Mouse (Mus musculus) hindbrain, embryonic 12.5 days (tissue): Measurements from ENCODE around the gene Pxdn. TPM values are rescaled to one million over a fixed set of nuclear protein-coding genes. Genes with fewer than 3 reads are reported as not detected.

ENCODE experiments used
- ATAC-seq: fragments of 200-750 bp; cut with Nextera tagmentation; 2 replicates; pipeline ENCODE4 v1.8.0; 2017; ENCODE audit warnings: moderate TSS enrichment; ENCODE audit not compliant: low FRiP score
- H3K27ac ChIP-seq: fragments of 300-500 bp; sonication (generic); 2 replicates; pipeline ENCODE4 v1.5.1; 2016; ENCODE audit warnings: mild to moderate bottlenecking
- H3K27me3 ChIP-seq: fragments of 300-500 bp; sonication (generic); 2 replicates; pipeline ENCODE4 v1.6.1; 2016; ENCODE audit warnings: mild to moderate bottlenecking
- H3K36me3 ChIP-seq: fragments of 300-500 bp; sonication (generic); 2 replicates; pipeline ENCODE4 v1.6.1; 2016; ENCODE audit warnings: mild to moderate bottlenecking
- H3K4me1 ChIP-seq: fragments of 300-500 bp; sonication (generic); 2 replicates; pipeline ENCODE4 v1.6.1; 2016
- H3K4me2 ChIP-seq: fragments of 300-500 bp; sonication (generic); replicated peaks from 2 replicates; pipeline ENCODE4 v1.6.1; 2016; ENCODE audit warnings: mild to moderate bottlenecking
- H3K4me3 ChIP-seq: fragments of 300-500 bp; sonication (generic); 2 replicates; pipeline ENCODE4 v1.5.1; 2016; ENCODE audit warnings: mild to moderate bottlenecking
- H3K9ac ChIP-seq: fragments of 300-500 bp; sonication (generic); 2 replicates; pipeline ENCODE4 v1.6.1; 2016; ENCODE audit warnings: mild to moderate bottlenecking, moderate library complexity
- H3K9me3 ChIP-seq: fragments of 300-500 bp; sonication (generic); replicated peaks from 2 replicates; pipeline ENCODE4 v1.6.1; 2016; ENCODE audit warnings: mild to moderate bottlenecking
- WGBS: fragments of 180-500 bp; shearing (Covaris S2); methylation state at CpG from one replicate; pipeline ENCODE4 v1.1.7; 2016; 5-methylcytosine and 5-hydroxymethylcytosine counted together
- polyA plus RNA-seq: library from polyadenylated mRNA; unstranded; fragments of >200 nt; fragmentation: Nextera tagmentation; extraction: Ambion mirVana; gene quantifications from 2 replicates; pipeline ENCODE4 v1.2.1, GENCODE M21; 2016

The Pxdn gene
- polyA plus RNA-seq, 1 experiment from 2014 or later = 93.8 TPM

- 79% methylated on average over 12 of the region's 12 CpGs for WGBS
- H3K4me1 ChIP-seq = peaks cover 50% of the 10 kb centered on the region
These were observed 19.6 kb downstream of the Pxdn start for GRCm38 (mm10) chr12:29956969-29957368.

GRCm38 (mm10) chr12:29958637-29959036 lies 21.2 kb downstream of the Pxdn start:
- WGBS = 83% methylated on average over 5 of the region's 5 CpGs
- H3K4me1 ChIP-seq = peaks cover 36% of the 10 kb centered on the region
- ATAC-seq = no peak
- no peak overlapping the region for H3K27ac ChIP-seq
- no peak overlapping the region for H3K9ac ChIP-seq
- H3K4me2 ChIP-seq = no peak overlapping the region
- H3K9me3 ChIP-seq = no peaks in the 10 kb centered on the region
- H3K36me3 ChIP-seq = peaks cover 3% of the 10 kb centered on the region; the same call in 1 of the 2 replicates
- H3K4me3 ChIP-seq = no peak overlapping the region
- no peaks in the 10 kb centered on the region for H3K27me3 ChIP-seq

More at GRCm38 (mm10) chr12:29956969-29957368, 19.6 kb downstream of the Pxdn start:
- Histone ChIP-seq H3K4me3 (no peak overlapping the region), H3K9ac (no peak overlapping the region), H3K36me3 (no peaks in the 10 kb centered on the region), H3K9me3 (no peaks in the 10 kb centered on the region), H3K27me3 (no peaks in the 10 kb centered on the region), H3K4me2 (no peak overlapping the region), H3K27ac (0 out of 2 replicates have a peak overlapping the region, but pooled peaks have one; percentile 23)
- no peak for ATAC-seq

- Histone ChIP-seq H3K27ac (no peak overlapping the region), H3K4me3 (no peak overlapping the region), H3K36me3 (peaks cover 3% of the 10 kb centered on the region; the same call in 1 of the 2 replicates), H3K27me3 (no peaks in the 10 kb centered on the region), H3K4me2 (no peak overlapping the region), H3K4me1 (peaks cover 23% of the 10 kb centered on the region), H3K9me3 (no peaks in the 10 kb centered on the region), H3K9ac (no peak overlapping the region)
- ATAC-seq = no peak
- 97% methylated on average over 1 of the region's 1 CpGs for WGBS
These were observed 23.6 kb downstream of the Pxdn start for GRCm38 (mm10) chr12:29961041-29961440.

GRCm38 (mm10) chr12:29965016-29965415 lies 27.6 kb downstream of the Pxdn start:
- H3K9me3 ChIP-seq = no peaks in the 10 kb centered on the region
- H3K4me3 ChIP-seq = no peak overlapping the region
- no peak overlapping the region for H3K4me2 ChIP-seq
- H3K27ac ChIP-seq = no peak overlapping the region
- H3K4me1 ChIP-seq = peaks cover 14% of the 10 kb centered on the region
- WGBS = 91% methylated on average over 6 of the region's 6 CpGs
- no peak overlapping the region for H3K9ac ChIP-seq
- no peaks in the 10 kb centered on the region for H3K27me3 ChIP-seq
- peaks cover 3% of the 10 kb centered on the region; the same call in 1 of the 2 replicates for H3K36me3 ChIP-seq
- no peak for ATAC-seq

GRCm38 (mm10) chr12:29971795-29972464 lies 34.5 kb downstream of the Pxdn start:
- Histone ChIP-seq H3K27ac (no peak overlapping the region), H3K4me1 (no peaks in the 10 kb centered on the region), H3K9me3 (no peaks in the 10 kb centered on the region), H3K27me3 (no peaks in the 10 kb centered on the region), H3K4me2 (no peak overlapping the region), H3K4me3 (no peak overlapping the region), H3K36me3 (peaks cover 20% of the 10 kb centered on the region), H3K9ac (no peak overlapping the region)
- WGBS = 91% methylated on average over 7 of the region's 7 CpGs
- ATAC-seq = no peak

DNA sequence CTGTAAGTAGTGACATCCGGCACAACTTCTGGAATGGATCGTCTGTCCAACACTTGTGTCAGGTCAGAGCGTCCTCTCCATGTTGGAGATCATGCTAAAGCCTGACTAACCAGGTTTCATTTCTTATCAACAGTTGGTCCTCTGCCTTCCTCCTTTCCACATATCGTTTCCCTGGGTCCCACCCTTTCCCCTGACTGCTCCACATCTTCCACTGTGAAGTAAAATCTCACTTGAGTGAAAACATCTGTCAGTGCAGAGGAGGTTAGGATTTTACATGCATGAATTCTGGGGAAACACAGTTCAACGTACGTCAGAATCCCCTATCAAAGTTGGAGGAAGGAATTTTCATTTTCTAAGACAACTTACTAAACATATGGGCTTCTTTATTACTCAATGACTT lies 35.1 kb downstream of the Pxdn start:
- H3K4me2 ChIP-seq = no peak overlapping the region
- WGBS = 84% methylated on average over 6 of the region's 6 CpGs
- H3K9ac ChIP-seq = no peak overlapping the region
- H3K27ac ChIP-seq = no peak overlapping the region
- H3K27me3 ChIP-seq = no peaks in the 10 kb centered on the region
- H3K9me3 ChIP-seq = no peaks in the 10 kb centered on the region
- H3K4me1 ChIP-seq = no peaks in the 10 kb centered on the region
- no peak overlapping the region for H3K4me3 ChIP-seq
- no peak for ATAC-seq
- peaks cover 23% of the 10 kb centered on the region for H3K36me3 ChIP-seq

DNA sequence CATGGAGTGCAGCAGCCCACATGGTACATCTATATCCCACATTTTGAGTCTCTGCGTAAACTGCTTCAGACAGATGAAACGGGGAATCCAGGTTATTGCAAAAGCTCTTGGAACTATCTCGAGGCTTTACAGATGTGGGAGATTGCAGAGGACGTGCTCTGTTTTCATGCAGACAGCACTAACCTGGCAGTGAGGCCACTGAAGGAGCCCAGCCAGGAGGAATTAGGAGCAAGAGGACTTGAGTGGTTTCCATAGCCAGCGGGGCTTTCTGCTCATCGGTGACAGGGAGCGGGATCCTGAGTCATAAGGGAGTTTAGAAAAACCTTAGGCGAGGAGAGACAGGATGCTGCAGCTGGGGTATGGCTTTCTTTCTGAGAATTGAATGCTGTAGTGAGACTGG lies 42.7 kb downstream of the Pxdn start:
- no peak overlapping the region for H3K4me3 ChIP-seq
- no peaks in the 10 kb centered on the region for H3K9me3 ChIP-seq
- no peak overlapping the region for H3K9ac ChIP-seq
- no peak overlapping the region for H3K27ac ChIP-seq
- no peak overlapping the region for H3K4me2 ChIP-seq
- 87% methylated on average over 8 of the region's 8 CpGs for WGBS
- no peaks in the 10 kb centered on the region for H3K27me3 ChIP-seq
- no peaks in the 10 kb centered on the region for H3K4me1 ChIP-seq
- ATAC-seq = no peak
- H3K36me3 ChIP-seq = peaks cover 64% of the 10 kb centered on the region

DNA sequence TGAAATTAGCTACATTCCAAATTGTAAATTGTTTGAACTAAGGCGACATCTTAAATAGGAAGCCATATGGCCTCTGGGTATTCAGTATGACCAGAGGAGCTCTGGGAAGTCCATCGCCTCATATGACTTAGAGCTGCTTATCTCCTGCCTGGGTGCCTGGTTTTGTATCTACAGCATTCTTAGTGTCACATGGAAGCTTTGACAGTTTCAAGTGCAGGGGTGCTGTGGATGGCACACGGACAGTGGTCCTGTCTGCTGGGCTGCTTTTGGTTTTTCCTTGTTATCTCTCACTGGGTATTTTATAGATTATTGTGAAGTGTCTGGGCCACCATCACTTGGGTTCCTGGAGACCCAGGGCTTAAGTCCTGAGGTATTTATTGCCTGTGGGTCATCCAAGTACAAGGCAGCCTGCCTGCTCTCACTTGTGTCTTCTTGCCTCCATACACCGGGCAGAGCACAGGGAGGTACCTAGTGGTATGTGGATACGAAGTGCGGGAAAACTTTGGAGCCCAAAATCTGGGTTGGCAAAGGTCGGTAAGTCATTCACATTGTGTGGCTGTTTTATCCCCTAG lies 44.4 kb downstream of the Pxdn start:
- peaks cover 69% of the 10 kb centered on the region for H3K36me3 ChIP-seq
- H3K9ac ChIP-seq = no peak overlapping the region
- H3K4me2 ChIP-seq = no peak overlapping the region
- no peak overlapping the region for H3K27ac ChIP-seq
- no peak overlapping the region for H3K4me3 ChIP-seq
- H3K4me1 ChIP-seq = no peaks in the 10 kb centered on the region
- ATAC-seq = no peak
- H3K27me3 ChIP-seq = no peaks in the 10 kb centered on the region
- H3K9me3 ChIP-seq = no peaks in the 10 kb centered on the region
- 94% methylated on average over 7 of the region's 7 CpGs for WGBS

DNA sequence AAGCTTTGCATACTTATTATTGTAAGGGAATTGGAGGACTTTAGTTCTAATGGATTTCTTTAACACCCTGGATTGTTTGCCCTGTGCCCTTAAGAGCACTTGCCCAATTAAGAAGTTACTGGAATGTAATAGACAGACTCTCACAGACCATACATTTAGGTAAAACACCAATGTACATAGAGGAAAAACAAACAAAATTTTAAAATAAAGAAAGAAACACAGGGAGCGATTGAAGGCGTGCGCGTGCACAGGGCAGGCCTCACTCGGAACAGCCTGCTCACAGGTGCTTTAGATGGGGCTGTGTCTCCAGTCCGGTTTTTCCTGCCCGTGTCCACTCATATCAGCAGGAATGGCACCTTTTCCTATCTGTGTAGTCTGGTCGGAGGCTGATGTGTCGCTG lies 45.8 kb downstream of the Pxdn start:
- WGBS = 97% methylated on average over 9 of the region's 9 CpGs
- Histone ChIP-seq H3K9ac (no peak overlapping the region), H3K4me1 (no peaks in the 10 kb centered on the region), H3K4me3 (no peak overlapping the region), H3K9me3 (no peaks in the 10 kb centered on the region), H3K27me3 (no peaks in the 10 kb centered on the region), H3K4me2 (no peak overlapping the region), H3K36me3 (peaks cover 75% of the 10 kb centered on the region), H3K27ac (no peak overlapping the region)
- ATAC-seq = no peak

DNA sequence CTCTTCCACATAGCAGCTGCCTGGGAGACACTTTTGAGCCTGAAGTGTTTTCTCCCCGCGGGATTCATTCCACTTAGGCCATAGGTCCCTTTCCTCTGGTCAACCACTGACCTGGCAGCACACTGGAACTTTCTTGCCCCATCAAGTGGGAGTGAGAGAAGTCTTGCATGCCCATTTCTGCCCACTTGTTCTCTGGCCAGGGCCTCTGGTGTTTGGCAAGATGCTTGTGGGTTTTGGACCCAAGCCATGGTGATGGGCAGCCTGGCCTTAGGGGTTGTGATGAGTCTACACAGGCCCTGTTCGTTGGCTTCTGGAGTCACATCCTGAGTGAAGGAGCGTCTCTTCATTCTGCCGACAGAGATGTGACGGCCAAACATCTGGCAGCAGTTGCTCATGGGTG lies 47.7 kb downstream of the Pxdn start:
- Histone ChIP-seq H3K27me3 (no peaks in the 10 kb centered on the region), H3K9ac (no peak overlapping the region), H3K4me2 (no peak overlapping the region), H3K4me1 (no peaks in the 10 kb centered on the region), H3K36me3 (peaks cover 80% of the 10 kb centered on the region), H3K4me3 (no peak overlapping the region), H3K9me3 (no peaks in the 10 kb centered on the region), H3K27ac (no peak overlapping the region)
- no peak for ATAC-seq
- 93% methylated on average over 6 of the region's 6 CpGs for WGBS

GRCm38 (mm10) chr12:29986241-29986640 lies 48.8 kb downstream of the Pxdn start:
- ATAC-seq = no peak
- Histone ChIP-seq H3K36me3 (peaks cover 82% of the 10 kb centered on the region), H3K4me2 (no peak overlapping the region), H3K27ac (no peak overlapping the region), H3K4me3 (no peak overlapping the region), H3K4me1 (no peaks in the 10 kb centered on the region), H3K27me3 (no peaks in the 10 kb centered on the region), H3K9ac (no peak overlapping the region), H3K9me3 (no peaks in the 10 kb centered on the region)
- 90% methylated on average over 10 of the region's 10 CpGs for WGBS

- Histone ChIP-seq H3K4me1 (no peaks in the 10 kb centered on the region), H3K36me3 (peaks cover 97% of the 10 kb centered on the region), H3K27ac (no peak overlapping the region), H3K27me3 (no peaks in the 10 kb centered on the region), H3K4me2 (no peak overlapping the region), H3K9me3 (no peaks in the 10 kb centered on the region), H3K4me3 (no peak overlapping the region), H3K9ac (no peak overlapping the region)
- ATAC-seq = no peak
- WGBS = 92% methylated on average over 5 of the region's 5 CpGs
These were observed 61.5 kb downstream of the Pxdn start for GRCm38 (mm10) chr12:29998895-29999294.

DNA sequence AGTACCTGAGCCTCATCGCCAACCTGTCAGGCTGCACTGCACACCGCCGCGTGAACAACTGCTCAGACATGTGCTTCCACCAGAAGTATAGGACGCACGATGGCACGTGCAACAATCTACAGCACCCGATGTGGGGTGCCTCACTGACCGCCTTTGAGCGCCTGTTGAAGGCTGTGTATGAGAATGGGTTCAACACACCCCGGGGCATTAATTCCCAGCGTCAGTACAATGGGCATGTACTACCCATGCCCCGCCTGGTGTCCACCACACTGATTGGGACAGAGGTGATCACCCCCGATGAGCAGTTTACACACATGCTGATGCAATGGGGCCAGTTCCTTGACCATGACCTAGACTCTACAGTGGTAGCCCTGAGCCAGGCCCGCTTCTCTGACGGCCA lies 64.5 kb downstream of the Pxdn start:
- Histone ChIP-seq H3K4me1 (peaks cover 3% of the 10 kb centered on the region; the same call in 1 of the 2 replicates), H3K9ac (no peak overlapping the region), H3K36me3 (peaks cover 90% of the 10 kb centered on the region), H3K4me3 (no peak overlapping the region), H3K27ac (no peak overlapping the region), H3K4me2 (no peak overlapping the region), H3K9me3 (no peaks in the 10 kb centered on the region), H3K27me3 (no peaks in the 10 kb centered on the region)
- no peak for ATAC-seq
- 95% methylated on average over 16 of the region's 16 CpGs for WGBS
